Mouse (Mus musculus) hindbrain, embryonic 16.5 days (tissue): ENCODE data around the gene Cct5. TPM values are rescaled to one million over a fixed set of nuclear protein-coding genes. Genes with fewer than 3 reads are reported as not detected.

Experiments
- ATAC-seq: fragments of 200-750 bp; cut with Nextera tagmentation; 2 replicates; pipeline ENCODE4 v1.8.0; 2017; ENCODE audit warnings: moderate TSS enrichment, moderate library complexity
- H3K27ac ChIP-seq: fragments of 300-500 bp; sonication (generic); 2 replicates; pipeline ENCODE4 v1.5.1; 2014; ENCODE audit warnings: low read depth, mild to moderate bottlenecking, control low read depth, low read length, moderate library complexity
- H3K27me3 ChIP-seq: fragments of 300-500 bp; sonication (generic); replicated peaks from 2 replicates; pipeline ENCODE4 v1.6.1; 2014; ENCODE audit warnings: low read length; ENCODE audit not compliant: control insufficient read depth, insufficient read depth
- H3K36me3 ChIP-seq: fragments of 300-500 bp; sonication (generic); 2 replicates; pipeline ENCODE4 v1.6.1; 2014; ENCODE audit warnings: mild to moderate bottlenecking, low read length, moderate library complexity, mixed read lengths; ENCODE audit not compliant: control insufficient read depth, insufficient read depth
- H3K4me1 ChIP-seq: fragments of 300-500 bp; sonication (generic); 2 replicates; pipeline ENCODE4 v1.6.1; 2014; ENCODE audit warnings: low read depth, low read length; ENCODE audit not compliant: control insufficient read depth, insufficient read depth
- H3K4me2 ChIP-seq: fragments of 300-500 bp; sonication (generic); 2 replicates; pipeline ENCODE4 v1.6.1; 2014; ENCODE audit warnings: mild to moderate bottlenecking, low read length, control low read depth, moderate library complexity
- H3K4me3 ChIP-seq: fragments of 300-500 bp; sonication (generic); 2 replicates; pipeline ENCODE4 v1.5.1; 2014; ENCODE audit warnings: mild to moderate bottlenecking, low read length, control low read depth, moderate library complexity
- H3K9ac ChIP-seq: fragments of 300-500 bp; sonication (generic); 2 replicates; pipeline ENCODE4 v1.6.1; 2014; ENCODE audit warnings: low read depth, mild to moderate bottlenecking, control low read depth, low read length, moderate library complexity
- H3K9me3 ChIP-seq: fragments of 300-500 bp; sonication (generic); 2 replicates; pipeline ENCODE4 v1.6.1; 2014; ENCODE audit warnings: mild to moderate bottlenecking, low read length, moderate library complexity; ENCODE audit not compliant: control insufficient read depth
- WGBS: fragments of 180-500 bp; shearing (Covaris S2); extraction: QIAGEN DNeasy Blood & Tissue Kit; methylation state at CpG from one replicate; pipeline ENCODE4 v1.1.7; 2014; 5-methylcytosine and 5-hydroxymethylcytosine counted together
- polyA plus RNA-seq: library from polyadenylated mRNA; unstranded; fragments of >200 nt; fragmentation: Nextera tagmentation; extraction: Ambion mirVana; gene quantifications from 2 replicates; pipeline ENCODE4 v1.2.1, GENCODE M21; 2015

The Cct5 gene
- polyA plus RNA-seq, 1 experiment from 2014 or later: 484 TPM

DNA sequence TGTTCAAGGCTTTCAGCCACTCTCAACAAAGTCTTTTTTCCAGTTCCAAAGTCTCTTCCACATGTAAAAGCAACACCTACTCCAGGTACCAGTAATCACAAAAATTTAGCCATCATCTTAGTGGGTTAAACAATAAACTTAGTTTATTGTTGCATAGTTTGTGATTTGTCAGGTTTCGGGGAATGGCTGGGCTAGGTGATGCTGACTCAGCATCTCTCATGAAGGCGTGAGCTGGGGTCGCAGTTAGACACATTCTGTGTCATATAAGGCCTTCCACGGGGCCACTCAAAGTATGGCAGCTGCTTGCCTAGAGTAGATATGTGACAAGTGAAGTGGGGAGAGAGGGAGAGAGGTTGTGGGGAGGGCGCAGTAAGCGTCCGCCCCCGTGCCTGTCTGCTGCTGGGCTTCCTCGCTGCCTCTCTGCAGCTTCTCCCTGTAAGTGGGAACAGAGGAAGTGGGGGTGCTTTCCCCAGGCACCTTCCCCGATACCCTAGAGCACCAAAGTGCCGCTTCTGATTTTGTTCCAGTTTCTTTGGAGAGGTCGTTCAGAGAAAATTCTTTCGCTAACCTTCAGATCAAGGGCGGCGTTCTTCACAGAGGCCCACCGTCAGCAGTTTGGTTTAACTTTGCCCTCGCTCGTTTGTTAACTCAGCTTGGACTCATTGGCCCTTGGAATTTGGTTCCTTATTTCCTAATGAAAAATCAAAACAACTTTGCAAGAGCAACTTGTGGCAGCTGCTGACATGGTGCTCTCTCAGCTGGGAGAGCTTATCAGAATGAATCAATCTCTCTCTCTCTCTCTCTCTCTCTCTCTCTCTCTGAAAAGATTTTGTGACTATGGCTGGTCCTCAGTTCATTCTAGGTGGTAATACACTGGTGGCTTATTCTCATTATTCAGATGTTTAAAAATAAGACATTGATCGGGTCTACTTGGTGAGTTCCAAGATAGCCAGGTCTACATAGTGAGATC is 37.7 kb downstream of the Cct5 start:
- no peak overlapping the region for H3K4me3 ChIP-seq
- no peak overlapping the region for H3K9ac ChIP-seq
- no peak for ATAC-seq
- peaks cover 3% of the 10 kb centered on the region; the same call in 1 of the 2 replicates for H3K4me1 ChIP-seq
- no peaks in the 10 kb centered on the region for H3K9me3 ChIP-seq
- H3K36me3 ChIP-seq: no peaks in the 10 kb centered on the region
- 69% methylated on average over 19 of the region's 19 CpGs for WGBS
- H3K27me3 ChIP-seq: no peaks in the 10 kb centered on the region
- no peak overlapping the region for H3K4me2 ChIP-seq
- no peak overlapping the region for H3K27ac ChIP-seq

DNA sequence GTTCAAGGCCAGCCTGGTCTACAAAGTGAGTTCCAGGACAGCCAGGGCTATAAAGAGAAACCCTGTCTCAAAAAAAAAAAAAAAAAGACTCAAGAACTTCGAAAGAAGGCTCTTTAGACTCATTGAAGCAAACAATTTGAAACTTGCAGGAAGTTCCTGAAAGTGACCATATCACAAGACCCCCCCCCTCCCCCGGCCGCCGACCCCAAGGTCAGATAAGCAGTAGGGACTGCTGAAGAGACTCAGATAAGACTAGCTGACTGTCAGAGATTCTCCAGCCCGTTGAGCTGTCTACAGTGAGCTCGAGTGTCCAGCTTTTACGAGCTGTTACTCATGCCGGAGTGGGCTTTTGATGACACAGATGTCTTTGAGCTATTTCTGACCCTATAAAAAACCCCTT is 38.8 kb downstream of the Cct5 start:
- Histone ChIP-seq H3K4me1 (no peaks in the 10 kb centered on the region), H3K4me3 (no peak overlapping the region), H3K9me3 (no peaks in the 10 kb centered on the region), H3K27me3 (no peaks in the 10 kb centered on the region), H3K36me3 (no peaks in the 10 kb centered on the region), H3K4me2 (no peak overlapping the region), H3K27ac (no peak overlapping the region), H3K9ac (no peak overlapping the region)
- 84% methylated on average over 8 of the region's 8 CpGs for WGBS
- ATAC-seq: no peak

DNA sequence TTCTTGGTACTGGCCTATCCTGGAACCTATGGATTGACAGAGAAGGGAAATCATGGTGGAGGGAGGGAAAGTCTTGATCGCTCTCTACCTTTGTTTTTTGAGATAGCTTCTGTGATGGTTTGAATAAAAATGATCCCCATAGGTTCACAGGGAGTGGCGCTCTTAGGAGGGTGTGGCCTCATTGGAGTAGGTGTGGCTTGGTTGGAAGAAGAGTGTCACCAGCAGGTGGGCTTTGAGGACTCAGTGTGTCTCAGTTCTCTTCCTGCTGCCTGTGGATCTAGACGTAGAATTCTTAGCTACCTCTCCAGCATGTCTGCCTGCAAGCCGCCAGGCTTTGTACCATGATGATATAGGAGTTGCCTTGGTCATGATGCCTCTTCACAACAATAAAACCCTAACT is 39.6 kb downstream of the Cct5 start:
- Histone ChIP-seq H3K9ac (no peak overlapping the region), H3K4me3 (no peak overlapping the region), H3K27ac (no peak overlapping the region), H3K4me2 (no peak overlapping the region), H3K27me3 (no peaks in the 10 kb centered on the region), H3K9me3 (no peaks in the 10 kb centered on the region), H3K36me3 (no peaks in the 10 kb centered on the region), H3K4me1 (no peaks in the 10 kb centered on the region)
- no peak for ATAC-seq
- 92% methylated on average over 4 of the region's 4 CpGs for WGBS

DNA sequence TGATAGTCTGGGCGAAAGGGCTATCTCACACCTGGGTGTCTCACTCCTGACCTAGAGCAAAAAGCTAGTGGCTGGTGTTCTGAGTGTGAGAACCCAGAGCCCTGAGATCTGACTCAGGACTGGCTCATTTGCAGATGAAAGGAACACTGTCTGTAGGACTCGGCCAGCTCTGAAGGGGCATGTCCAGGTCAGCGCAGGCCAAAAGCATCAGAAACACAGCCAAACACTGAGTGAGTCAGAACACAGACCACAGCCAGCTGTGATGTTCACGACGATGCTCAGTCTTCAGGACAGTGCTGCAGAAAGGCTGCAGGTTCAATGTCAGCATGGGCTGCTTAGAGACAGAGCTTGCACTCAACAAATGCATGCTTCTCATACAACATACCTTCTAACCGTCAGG is 40.2 kb downstream of the Cct5 start:
- Histone ChIP-seq H3K36me3 (no peaks in the 10 kb centered on the region), H3K4me3 (no peak overlapping the region), H3K9me3 (no peaks in the 10 kb centered on the region), H3K4me2 (no peak overlapping the region), H3K27ac (no peak overlapping the region), H3K4me1 (no peaks in the 10 kb centered on the region), H3K9ac (no peak overlapping the region), H3K27me3 (no peaks in the 10 kb centered on the region)
- ATAC-seq: no peak
- WGBS: 73% methylated on average over 6 of the region's 6 CpGs

DNA sequence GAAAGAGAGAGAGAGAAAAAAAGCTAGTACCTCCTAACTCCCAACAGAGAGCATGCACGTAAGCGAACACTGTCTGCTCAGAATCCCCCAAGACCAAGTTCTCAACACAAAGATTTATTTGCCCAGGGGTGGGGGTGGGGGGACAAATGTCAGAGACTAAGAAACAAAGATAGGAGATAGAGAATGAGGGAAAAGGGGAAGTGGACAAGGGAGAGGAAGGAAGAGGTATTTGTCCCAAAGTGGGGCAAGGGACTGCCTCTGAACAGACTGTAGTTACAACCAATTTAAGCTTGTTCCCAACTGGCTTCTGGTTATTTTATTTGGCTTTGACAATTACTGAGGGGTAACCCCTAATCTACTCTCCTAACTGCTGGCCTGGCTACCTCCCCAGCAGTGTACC is 46.7 kb downstream of the Cct5 start:
- 81% methylated on average over 2 of the region's 2 CpGs for WGBS
- ATAC-seq: no peak
- no peak overlapping the region for H3K4me3 ChIP-seq
- no peak overlapping the region for H3K9ac ChIP-seq
- no peak overlapping the region for H3K4me2 ChIP-seq
- H3K27me3 ChIP-seq: no peaks in the 10 kb centered on the region
- H3K36me3 ChIP-seq: no peaks in the 10 kb centered on the region
- H3K4me1 ChIP-seq: no peaks in the 10 kb centered on the region
- no peaks in the 10 kb centered on the region for H3K9me3 ChIP-seq
- no peak overlapping the region for H3K27ac ChIP-seq

DNA sequence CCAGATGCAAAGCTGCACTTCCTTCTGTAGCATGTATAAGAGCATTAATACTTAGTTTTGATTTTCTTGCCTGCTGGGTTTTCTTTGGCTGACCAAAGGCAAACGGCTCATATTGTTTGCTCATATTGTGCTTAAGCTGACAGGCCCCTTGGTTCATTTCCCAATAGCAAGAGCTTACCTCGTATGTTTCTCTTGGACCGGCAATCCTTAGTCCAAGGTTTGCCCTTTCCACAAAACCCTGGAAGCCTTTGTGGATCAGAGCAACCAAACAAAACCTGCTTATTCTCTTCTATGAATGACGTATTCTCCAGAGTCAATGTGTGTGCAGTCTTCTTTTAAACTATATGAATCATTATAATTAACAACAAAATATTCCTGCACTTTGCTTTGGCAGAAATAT is 51.2 kb downstream of the Cct5 start:
- Histone ChIP-seq H3K4me2 (no peak overlapping the region), H3K36me3 (no peaks in the 10 kb centered on the region), H3K27me3 (no peaks in the 10 kb centered on the region), H3K4me3 (no peak overlapping the region), H3K9me3 (no peaks in the 10 kb centered on the region), H3K9ac (no peak overlapping the region), H3K27ac (no peak overlapping the region), H3K4me1 (no peaks in the 10 kb centered on the region)
- no peak for ATAC-seq
- 87% methylated on average over 4 of the region's 4 CpGs for WGBS

DNA sequence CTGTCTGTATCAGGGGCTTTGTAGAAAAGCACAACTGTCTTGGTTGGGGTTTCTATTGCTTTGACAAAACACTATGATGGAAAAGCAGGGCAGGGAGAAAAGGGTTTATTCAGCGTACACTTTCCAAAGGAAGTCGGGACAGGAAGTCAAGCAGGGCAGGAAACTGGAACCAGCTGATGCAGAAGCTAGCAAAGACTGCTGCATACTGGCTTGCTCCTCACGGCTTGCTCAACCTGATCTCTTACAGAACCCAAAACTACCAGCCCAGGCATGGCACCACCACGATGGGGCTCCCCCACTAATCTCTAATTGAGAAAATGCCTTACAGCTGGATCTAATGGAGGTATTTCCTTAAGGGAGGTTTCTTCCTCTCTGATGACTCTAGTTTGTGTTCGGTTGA is 54.2 kb downstream of the Cct5 start:
- no peaks in the 10 kb centered on the region for H3K9me3 ChIP-seq
- H3K4me2 ChIP-seq: no peak overlapping the region
- H3K36me3 ChIP-seq: no peaks in the 10 kb centered on the region
- peaks cover 2% of the 10 kb centered on the region for H3K4me1 ChIP-seq
- 77% methylated on average over 5 of the region's 5 CpGs for WGBS
- no peak overlapping the region for H3K9ac ChIP-seq
- no peak for ATAC-seq
- no peak overlapping the region for H3K27ac ChIP-seq
- no peaks in the 10 kb centered on the region for H3K27me3 ChIP-seq
- H3K4me3 ChIP-seq: no peak overlapping the region

DNA sequence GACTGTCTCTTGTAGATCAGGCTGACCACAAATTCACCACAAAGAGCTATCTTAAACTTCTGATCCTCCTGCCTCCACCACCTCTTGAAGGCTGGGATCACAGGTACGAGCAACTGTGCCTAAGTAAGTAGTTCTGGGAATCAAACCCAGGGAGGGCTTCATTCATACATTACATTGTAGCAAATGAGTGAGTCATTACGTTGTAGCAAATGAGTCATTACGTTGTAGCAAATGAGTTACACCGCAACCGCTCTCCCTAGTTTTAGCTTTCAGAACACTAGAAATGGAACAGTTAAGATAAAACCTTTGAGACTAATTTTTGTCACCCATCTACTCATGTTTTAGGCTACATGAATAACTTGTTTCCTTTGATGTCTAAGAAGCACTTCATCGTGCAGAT is 55.3 kb downstream of the Cct5 start:
- Histone ChIP-seq H3K36me3 (no peaks in the 10 kb centered on the region), H3K4me2 (no peak overlapping the region), H3K9ac (no peak overlapping the region), H3K9me3 (no peaks in the 10 kb centered on the region), H3K27me3 (no peaks in the 10 kb centered on the region), H3K4me3 (no peak overlapping the region), H3K4me1 (peaks cover 8% of the 10 kb centered on the region), H3K27ac (no peak overlapping the region)
- ATAC-seq: no peak
- WGBS: 83% methylated on average over 6 of the region's 6 CpGs

DNA sequence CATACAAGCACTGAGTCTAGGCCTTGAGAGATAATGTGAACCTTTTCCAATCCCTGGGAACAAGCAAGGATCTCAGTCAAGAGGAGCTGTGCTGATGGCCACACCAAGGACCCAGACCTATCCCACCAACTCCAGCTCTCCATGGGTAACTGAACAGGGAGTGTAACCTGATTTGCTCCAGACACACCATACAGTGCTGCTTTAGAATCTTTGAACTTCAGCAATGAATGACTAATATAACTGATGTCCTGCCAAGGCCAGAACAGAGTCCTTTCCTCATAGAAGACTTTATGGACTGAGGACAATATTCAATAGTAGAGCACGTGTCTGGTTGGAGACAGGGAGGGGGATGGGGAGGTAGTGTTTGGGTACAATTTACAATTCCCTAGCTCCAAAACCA is 56.5 kb downstream of the Cct5 start:
- WGBS: 70% methylated on average over 1 of the region's 1 CpGs
- Histone ChIP-seq H3K4me3 (no peak overlapping the region), H3K27me3 (no peaks in the 10 kb centered on the region), H3K9ac (no peak overlapping the region), H3K4me1 (peaks cover 8% of the 10 kb centered on the region), H3K36me3 (no peaks in the 10 kb centered on the region), H3K9me3 (no peaks in the 10 kb centered on the region), H3K27ac (no peak overlapping the region), H3K4me2 (no peak overlapping the region)
- no peak for ATAC-seq
